8 mouse cellular contexts compared by ENCODE assay signal in the genomic region with DNA sequence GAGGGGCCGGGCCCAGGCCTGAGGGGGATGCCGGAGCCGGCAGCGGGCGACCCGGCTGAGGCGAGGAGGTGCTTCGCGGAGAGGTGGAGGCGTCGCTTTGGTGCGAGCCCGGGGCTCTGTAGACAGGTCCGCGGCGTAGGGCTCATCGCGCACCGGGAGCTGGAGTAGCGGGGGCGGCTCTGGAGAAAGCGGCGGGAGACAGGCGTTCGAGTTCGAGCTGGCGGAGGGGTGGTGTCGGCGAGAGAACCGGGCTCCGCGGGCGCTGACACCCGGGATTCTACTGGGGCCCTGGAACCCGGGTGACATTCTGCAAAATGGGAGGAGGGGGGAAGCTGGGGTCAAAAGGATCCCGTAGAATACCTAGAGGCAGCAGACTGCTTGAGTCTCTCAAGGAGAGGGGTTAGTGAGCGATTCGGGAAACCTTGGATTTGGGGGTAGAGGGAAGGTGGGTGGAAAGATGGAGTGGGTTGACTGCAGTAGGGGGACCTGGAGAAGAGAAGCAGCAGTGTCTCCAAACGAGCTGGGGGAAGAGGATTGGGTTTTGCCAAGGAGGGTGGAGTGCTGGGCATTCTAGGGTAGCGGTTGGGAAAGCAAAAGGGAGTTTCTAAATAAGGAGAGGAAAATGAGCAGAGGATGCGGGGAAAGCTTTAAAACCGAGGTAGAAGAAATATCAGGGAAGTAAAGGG. TPM values are rescaled to one million over a fixed set of nuclear protein-coding genes. Genes with fewer than 3 reads are reported as not detected.
DNase-seq lines count a peak whose midpoint lies in the region; ATAC-seq and TF ChIP-seq lines count a peak whose summit lies in the region.

No protein-coding gene starts in this region.

- DNase-seq in layer of hippocampus, adult 18-20 months (ENCODE audit: low spot score in 2 of 2), result peak; percentile 35 to 65
- no peak for DNase-seq in layer of hippocampus, adult 9-10 months (ENCODE audit: low spot score)
- DNase-seq in hindbrain, embryonic 10.5 days (ENCODE audit: low spot score), result no peak
- peak; percentile 50 for DNase-seq in naive thymus-derived CD4-positive, alpha-beta T cell, adult 2 months (ENCODE audit: low read depth)
- peak; percentile 46 for DNase-seq in urinary bladder, postnatal 25 days (ENCODE audit: low spot score)

- H3K4me2 ChIP-seq in forebrain, embryonic 12.5 days, result peak overlapping the region; percentile 68
- H3K4me2 ChIP-seq in limb, embryonic 15.5 days, result peak overlapping the region; percentile 56

- no peaks in the 10 kb centered on the region for H3K9me3 ChIP-seq in forebrain, embryonic 12.5 days
- no peaks in the 10 kb centered on the region for H3K9me3 ChIP-seq in hindbrain, embryonic 10.5 days
- H3K9me3 ChIP-seq in limb, embryonic 15.5 days, result no peaks in the 10 kb centered on the region

- TF ChIP-seq CTCF in bone marrow macrophage, adult 2 months (IDR thresholded peaks at IDR 0.05; ENCODE audit: low read depth, low read length), result no peak

- peak overlapping the region; percentile 86 for H3K4me3 ChIP-seq in bone marrow macrophage, adult 2 months (ENCODE audit: insufficient read depth, low read length)
- peak overlapping the region; percentile 84 for H3K4me3 ChIP-seq in forebrain, embryonic 12.5 days (replicated peaks)
- H3K4me3 ChIP-seq in hindbrain, embryonic 10.5 days, result peak overlapping the region; percentile 92
- peak overlapping the region; percentile 92 for H3K4me3 ChIP-seq in limb, embryonic 15.5 days

- under 1% methylated on average over 42 of the region's 42 CpGs for WGBS in forebrain, embryonic 12.5 days
- under 1% methylated on average over 42 of the region's 42 CpGs for WGBS in hindbrain, embryonic 10.5 days
- WGBS in limb, embryonic 15.5 days, result under 1% methylated on average over 42 of the region's 42 CpGs

- no peak; the same call in 1 of the 2 replicates for ATAC-seq in forebrain, embryonic 12.5 days (ENCODE audit: low FRiP score)
- no peak; the same call in 1 of the 2 replicates for ATAC-seq in limb, embryonic 15.5 days (ENCODE audit: insufficient number of reproducible peaks, low FRiP score, low TSS enrichment, low read depth)

- H3K27me3 ChIP-seq in forebrain, embryonic 12.5 days, result no peaks in the 10 kb centered on the region
- no peaks in the 10 kb centered on the region for H3K27me3 ChIP-seq in hindbrain, embryonic 10.5 days (ENCODE audit: insufficient read depth, poor library complexity, severe bottlenecking)
- no peaks in the 10 kb centered on the region for H3K27me3 ChIP-seq in limb, embryonic 15.5 days

- H3K9ac ChIP-seq in forebrain, embryonic 12.5 days, result peak overlapping the region; percentile 95
- peak overlapping the region; percentile 99 for H3K9ac ChIP-seq in limb, embryonic 15.5 days

- peak overlapping the region; percentile 68 for H3K27ac ChIP-seq in bone marrow macrophage, adult 2 months (ENCODE audit: insufficient read depth, low read depth, low read length)
- peak overlapping the region; percentile 98 for H3K27ac ChIP-seq in forebrain, embryonic 12.5 days
- peak overlapping the region; percentile 97 for H3K27ac ChIP-seq in hindbrain, embryonic 10.5 days
- H3K27ac ChIP-seq in limb, embryonic 15.5 days, result peak overlapping the region; percentile 96

- TF ChIP-seq POLR2A in bone marrow macrophage, adult 2 months (IDR thresholded peaks at IDR 0.05; ENCODE audit: borderline replicate concordance, low read depth, low read length), result no peak

- H3K4me1 ChIP-seq in bone marrow macrophage, adult 2 months (ENCODE audit: control insufficient read depth, insufficient read depth, low read length), result peaks cover 26% of the 10 kb centered on the region
- peaks cover 10% of the 10 kb centered on the region for H3K4me1 ChIP-seq in forebrain, embryonic 12.5 days
- H3K4me1 ChIP-seq in hindbrain, embryonic 10.5 days (replicated peaks), result peaks cover 28% of the 10 kb centered on the region
- peaks cover 5% of the 10 kb centered on the region for H3K4me1 ChIP-seq in limb, embryonic 15.5 days

- H3K36me3 ChIP-seq in forebrain, embryonic 12.5 days (replicated peaks), result no peaks in the 10 kb centered on the region
- no peaks in the 10 kb centered on the region for H3K36me3 ChIP-seq in hindbrain, embryonic 10.5 days
- no peaks in the 10 kb centered on the region for H3K36me3 ChIP-seq in limb, embryonic 15.5 days

RNA-seq across cellular contexts. Expression of gene Nptn, which starts 0.7 kb away (rescaled TPM):
- 100 to 1,000 TPM; 848 to 884 TPM for total RNA-seq in layer of hippocampus, adult 18-20 months (2021)
- polyA plus RNA-seq in bone marrow macrophage, adult 2 months (2012; ENCODE audit: insufficient read depth, insufficient read length, missing spikeins), result 570 and 586 TPM in 2 replicates
- 69.6 and 71.6 TPM in 2 replicates for polyA plus RNA-seq in forebrain, embryonic 12.5 days (2016; fragmentation: Nextera tagmentation; extraction: Ambion mirVana)
- 57.2 and 57.6 TPM in 2 replicates for polyA plus RNA-seq in hindbrain, embryonic 10.5 days (2016; fragmentation: Nextera tagmentation; extraction: Ambion mirVana)
- polyA plus RNA-seq in limb, embryonic 15.5 days (2015; fragmentation: Nextera tagmentation; extraction: Ambion mirVana), result 124 and 129 TPM in 2 replicates

RNA-seq across cellular contexts. Expression of gene Cd276, which starts 27.5 kb away (rescaled TPM):
- total RNA-seq in layer of hippocampus, adult 18-20 months (2021), result 1 to 10 TPM; 5.8 to 6.0 TPM
- polyA plus RNA-seq in bone marrow macrophage, adult 2 months (2012; ENCODE audit: insufficient read depth, insufficient read length, missing spikeins), result 8.7 and 9.3 TPM in 2 replicates
- polyA plus RNA-seq in forebrain, embryonic 12.5 days (2016; fragmentation: Nextera tagmentation; extraction: Ambion mirVana), result 32.2 and 35.9 TPM in 2 replicates
- polyA plus RNA-seq in hindbrain, embryonic 10.5 days (2016; fragmentation: Nextera tagmentation; extraction: Ambion mirVana), result 29.1 and 32.2 TPM in 2 replicates
- polyA plus RNA-seq in limb, embryonic 15.5 days (2015; fragmentation: Nextera tagmentation; extraction: Ambion mirVana), result 57.5 and 59.2 TPM in 2 replicates

Comparison
In these comparisons a context has a peak if more than half of its experiments do, and no peak if none do; other contexts are left out.
1. DNase-seq: peak in layer of hippocampus, adult 18-20 months (2 of 2), naive thymus-derived CD4-positive, alpha-beta T cell, adult 2 months (single experiment) and urinary bladder, postnatal 25 days (single experiment); none in layer of hippocampus, adult 9-10 months (single experiment) and hindbrain, embryonic 10.5 days (single experiment).
2. Peak in every context shown above with its lines, with median percentiles within 50 percentile points of each other: H3K27ac ChIP-seq and H3K4me3 ChIP-seq.